Mouse (Mus musculus) Patski (cell line): ENCODE measurements around the gene Yars2. TPM values are rescaled to one million over a fixed set of nuclear protein-coding genes. Genes with fewer than 3 reads are reported as not detected.

ENCODE experiments used
- ATAC-seq: fragments of 100-300 bp; one replicate; pipeline ENCODE4 v1.8.0; 2021
- CTCF ChIA-PET: fragments of 350-600 bp; sonication (Branson Sonifier 250); formaldehyde crosslinking; loops from one replicate; lab custom pipeline; 2022; ENCODE audit warnings: inconsistent platforms; lab: Charles Lee
- POLR2A ChIA-PET: fragments of 350-600 bp; sonication (Branson Sonifier 250); formaldehyde crosslinking; loops from one replicate; lab custom pipeline; 2022; ENCODE audit warnings: antibody characterized with exemption, inconsistent platforms; lab: Charles Lee
- DNase-seq: peaks from one replicate; pipeline ENCODE4 v3.0.0-alpha.2; 2011; ENCODE audit warnings: low read depth, low spot score
- H3K27me3 ChIP-seq: fragments of 371-371 bp; one replicate; pipeline ENCODE4 v1.5.1; 2021
- CTCF ChIP-seq: fragments of 100-300 bp; IDR thresholded peaks from one replicate; pipeline ENCODE4 v1.5.1; 2021
- in situ Hi-C: fragments of 300-500 bp; cut with MboI; formaldehyde crosslinking; loops from 3 replicates; pipeline ENCODE4 v1.11.1; 2018; ENCODE audit warnings: low pct_unique_long_range_greater_than_20kb, mixed read lengths
- polyA plus RNA-seq: library from polyadenylated mRNA; unstranded; gene quantifications from one replicate; pipeline ENCODE4 v1.2.3, GENCODE M21; 2021

Yars2 gene
- 31.5 TPM for polyA plus RNA-seq

- peak; percentile 73 for DNase-seq
- POLR2A ChIA-PET, result interaction anchor here (1.1 to 1.3 kb wide), 2 partner anchors 90 to 414 kb away, joined by 3 read pairs; no protein-coding TSS in a partner anchor
- peak; percentile 89 for TF ChIP-seq CTCF
- CTCF ChIA-PET, result no interaction called here
- peak; percentile 92 for ATAC-seq
- H3K27me3 ChIP-seq, result peaks cover 16% of the 10 kb centered on the region
- in situ Hi-C loops, result loop anchor here (5.0 kb wide), 1 partner anchor 100 kb away; no protein-coding TSS in a partner anchor
Observed at GRCm38 (mm10) chr16:16302369-16303137, at the start of gene Yars2. Gene Yars2 (plus strand): TSS chr16:16302965.

GRCm38 (mm10) chr16:16253326-16254074, 49.3 kb upstream of the Yars2 start:
- no peak for DNase-seq
- TF ChIP-seq CTCF, result no peak
- no peaks in the 10 kb centered on the region for H3K27me3 ChIP-seq
- ChIA-PET POLR2A (no interaction called here), CTCF (no interaction called here)
- no peak for ATAC-seq
- in situ Hi-C loops, result no loop called here

GRCm38 (mm10) chr16:16255217-16255616, 47.5 kb upstream of the Yars2 start:
- in situ Hi-C loops, result no loop called here
- no peaks in the 10 kb centered on the region for H3K27me3 ChIP-seq
- DNase-seq (no peak), ATAC-seq (no peak)
- CTCF ChIA-PET, result no interaction called here
- POLR2A ChIA-PET, result no interaction called here
- no peak for TF ChIP-seq CTCF

GRCm38 (mm10) chr16:16255874-16256273, 46.9 kb upstream of the Yars2 start:
- in situ Hi-C loops, result no loop called here
- no peak for DNase-seq

GRCm38 (mm10) chr16:16256672-16257071, 46.1 kb upstream of the Yars2 start:
- DNase-seq (no peak), ATAC-seq (no peak)
- no peaks in the 10 kb centered on the region for H3K27me3 ChIP-seq
- ChIA-PET POLR2A (no interaction called here), CTCF (interaction anchor here (0.9 kb wide), 1 partner anchor 41 kb away, joined by 3 read pairs; no protein-coding TSS in a partner anchor)
- in situ Hi-C loops, result no loop called here
- no peak for TF ChIP-seq CTCF

More at GRCm38 (mm10) chr16:16255874-16256273, 46.9 kb upstream of the Yars2 start:
- no peak for ATAC-seq
- H3K27me3 ChIP-seq, result no peaks in the 10 kb centered on the region
- ChIA-PET POLR2A (no interaction called here), CTCF (no interaction called here)
- TF ChIP-seq CTCF, result no peak

- ChIA-PET CTCF (interaction anchor here (1.4 to 1.5 kb wide), 2 partner anchors 9 to 12 kb away, joined by 4 to 5 read pairs; no protein-coding TSS in a partner anchor), POLR2A (interaction anchor here (0.6 kb wide), 1 partner anchor 9 kb away, joined by 3 read pairs; no protein-coding TSS in a partner anchor)
- no peaks in the 10 kb centered on the region for H3K27me3 ChIP-seq
- no peak for TF ChIP-seq CTCF
- ATAC-seq, result no peak
- no peak for DNase-seq
- in situ Hi-C loops, result no loop called here
Observed at GRCm38 (mm10) chr16:16260882-16261281, 41.9 kb upstream of the Yars2 start.

- DNase-seq (no peak), ATAC-seq (no peak)
- in situ Hi-C loops, result no loop called here
- ChIA-PET POLR2A (interaction anchor here (0.6 kb wide), 1 partner anchor 8 kb away, joined by 3 read pairs; no protein-coding TSS in a partner anchor), CTCF (interaction anchor here (1.5 kb wide), 1 partner anchor 12 kb away, joined by 5 read pairs; no protein-coding TSS in a partner anchor)
- no peak for TF ChIP-seq CTCF
- no peaks in the 10 kb centered on the region for H3K27me3 ChIP-seq
Observed at GRCm38 (mm10) chr16:16261481-16261880, 41.3 kb upstream of the Yars2 start.

GRCm38 (mm10) chr16:16262436-16262835, 40.3 kb upstream of the Yars2 start:
- in situ Hi-C loops, result no loop called here
- no peaks in the 10 kb centered on the region for H3K27me3 ChIP-seq
- no peak for TF ChIP-seq CTCF
- ChIA-PET CTCF (no interaction called here), POLR2A (no interaction called here)
- ATAC-seq (no peak), DNase-seq (no peak)

GRCm38 (mm10) chr16:16272978-16273377, 29.8 kb upstream of the Yars2 start:
- in situ Hi-C loops, result no loop called here
- TF ChIP-seq CTCF, result no peak
- DNase-seq, result no peak
- CTCF ChIA-PET, result interaction anchor here (1.2 to 1.4 kb wide), 2 partner anchors 12 to 22 kb away, joined by 3 to 5 read pairs; no protein-coding TSS in a partner anchor
- no peaks in the 10 kb centered on the region for H3K27me3 ChIP-seq
- POLR2A ChIA-PET, result no interaction called here
- ATAC-seq, result no peak

GRCm38 (mm10) chr16:16273752-16274151, 29.0 kb upstream of the Yars2 start:
- in situ Hi-C loops, result no loop called here
- no peaks in the 10 kb centered on the region for H3K27me3 ChIP-seq
- TF ChIP-seq CTCF, result no peak
- DNase-seq, result no peak
- POLR2A ChIA-PET, result no interaction called here
- ATAC-seq, result no peak
- CTCF ChIA-PET, result interaction anchor here (1.4 kb wide), 1 partner anchor 13 kb away, joined by 5 read pairs; no protein-coding TSS in a partner anchor
